Mouse (Mus musculus) urinary bladder, postnatal 14 days (tissue): ENCODE measurements around the gene Gsto1.

Source experiments
- DNase-seq: peaks from one replicate; pipeline ENCODE4 v3.0.0; 2021; ENCODE audit warnings: low spot score

The Gsto1 gene

GRCm38 (mm10) chr19:47890489-47891130 is 35.8 kb downstream of the Gsto1 start:
- DNase-seq, result no peak

GRCm38 (mm10) chr19:47891562-47892312 is 37.0 kb downstream of the Gsto1 start:
- no peak for DNase-seq

- DNase-seq, result no peak
These were observed 38.3 kb downstream of the Gsto1 start for GRCm38 (mm10) chr19:47893092-47893491.

GRCm38 (mm10) chr19:47898472-47899079 is 43.8 kb downstream of the Gsto1 start:
- no peak for DNase-seq

GRCm38 (mm10) chr19:47900012-47900411 is 45.2 kb downstream of the Gsto1 start:
- DNase-seq, result no peak

GRCm38 (mm10) chr19:47900558-47900957 is 45.8 kb downstream of the Gsto1 start:
- no peak for DNase-seq

- DNase-seq, result no peak
These were observed 47.8 kb downstream of the Gsto1 start for GRCm38 (mm10) chr19:47902316-47903201.

- no peak for DNase-seq
These were observed 48.9 kb downstream of the Gsto1 start for GRCm38 (mm10) chr19:47903679-47904078.

GRCm38 (mm10) chr19:47905081-47905480 is 50.3 kb downstream of the Gsto1 start:
- no peak for DNase-seq

GRCm38 (mm10) chr19:47905603-47906002 is 50.8 kb downstream of the Gsto1 start:
- DNase-seq, result no peak

- no peak for DNase-seq
These were observed 52.8 kb downstream of the Gsto1 start for GRCm38 (mm10) chr19:47907596-47907995.

GRCm38 (mm10) chr19:47908961-47909371 is 54.2 kb downstream of the Gsto1 start:
- no peak for DNase-seq

- DNase-seq, result peak; percentile 22
These were observed 54.8 kb downstream of the Gsto1 start for GRCm38 (mm10) chr19:47909387-47910116.

- DNase-seq, result no peak
These were observed 55.4 kb downstream of the Gsto1 start for GRCm38 (mm10) chr19:47910117-47910618.

GRCm38 (mm10) chr19:47910751-47911150 is 56.0 kb downstream of the Gsto1 start:
- DNase-seq, result no peak

GRCm38 (mm10) chr19:47913344-47913743 is 58.6 kb downstream of the Gsto1 start:
- no peak for DNase-seq

GRCm38 (mm10) chr19:47914191-47914590 is 59.4 kb downstream of the Gsto1 start:
- no peak for DNase-seq
